Mouse (Mus musculus) WW6 (cell line): ENCODE measurements around the gene Ccr8.
"Not testable (repeated sequence)": the region's sequence is repeated elsewhere in the genome, so short reads cannot be mapped to it uniquely, and the experiment has no call there.

Experiments
- DNase-seq: peaks from one replicate; pipeline ENCODE4 v3.0.0-alpha.2; 2013; ENCODE audit warnings: low read depth, low spot score

The Ccr8 gene

DNA sequence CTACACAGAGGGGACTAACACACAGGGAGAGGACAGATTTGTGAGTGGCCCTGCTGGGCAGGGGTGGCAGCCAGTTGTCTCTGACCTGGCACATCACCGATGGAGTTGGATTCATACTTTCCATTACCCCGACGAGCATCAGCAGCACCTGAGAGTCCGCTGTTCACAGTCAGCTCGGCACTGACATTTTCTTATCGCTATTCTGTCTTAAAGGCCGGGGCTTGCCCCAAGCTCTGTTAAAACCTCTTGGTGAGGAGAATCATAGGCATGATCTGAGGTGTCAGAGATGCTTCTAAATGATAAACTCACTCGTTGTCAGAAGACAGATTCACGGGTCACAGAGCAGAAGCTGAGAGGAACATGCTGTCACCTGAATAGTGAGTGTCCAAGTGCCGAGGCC is 828 bp upstream of the Ccr8 start:
- no peak for DNase-seq

DNA sequence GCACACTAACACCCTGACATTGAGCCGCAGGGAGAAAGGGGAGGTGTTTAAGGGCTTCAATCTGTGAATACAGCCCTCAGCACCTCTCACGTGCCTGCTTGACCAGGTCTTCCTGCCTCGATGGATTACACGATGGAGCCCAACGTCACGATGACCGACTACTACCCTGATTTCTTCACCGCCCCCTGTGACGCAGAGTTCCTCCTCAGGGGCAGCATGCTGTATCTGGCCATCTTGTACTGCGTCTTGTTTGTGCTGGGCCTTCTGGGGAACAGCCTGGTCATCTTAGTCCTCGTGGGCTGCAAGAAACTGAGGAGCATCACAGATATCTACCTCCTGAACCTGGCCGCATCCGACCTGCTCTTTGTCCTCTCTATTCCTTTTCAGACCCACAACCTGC is 1.8 kb downstream of the Ccr8 start:
- no peak for DNase-seq

DNA sequence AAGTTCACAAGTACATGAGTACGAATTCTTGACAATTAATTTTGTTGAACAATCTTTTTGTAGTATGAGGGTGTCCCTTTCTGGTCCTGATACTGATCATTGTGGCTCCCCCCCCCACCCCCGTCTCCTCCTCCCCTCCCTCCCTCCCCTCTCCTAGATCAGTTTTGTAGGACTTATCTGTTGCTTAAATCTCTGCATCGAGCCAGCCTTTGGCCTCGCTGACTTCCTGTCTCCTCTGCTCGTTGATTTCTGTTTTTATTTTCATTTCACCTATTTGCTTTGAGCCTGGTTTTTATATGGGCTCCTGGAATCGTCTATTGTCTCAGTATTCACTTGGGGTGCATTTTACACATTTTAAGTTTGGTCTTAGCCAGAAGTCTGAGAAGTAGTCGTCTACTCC is 4.0 kb downstream of the Ccr8 start:
- DNase-seq, result no peak

DNA sequence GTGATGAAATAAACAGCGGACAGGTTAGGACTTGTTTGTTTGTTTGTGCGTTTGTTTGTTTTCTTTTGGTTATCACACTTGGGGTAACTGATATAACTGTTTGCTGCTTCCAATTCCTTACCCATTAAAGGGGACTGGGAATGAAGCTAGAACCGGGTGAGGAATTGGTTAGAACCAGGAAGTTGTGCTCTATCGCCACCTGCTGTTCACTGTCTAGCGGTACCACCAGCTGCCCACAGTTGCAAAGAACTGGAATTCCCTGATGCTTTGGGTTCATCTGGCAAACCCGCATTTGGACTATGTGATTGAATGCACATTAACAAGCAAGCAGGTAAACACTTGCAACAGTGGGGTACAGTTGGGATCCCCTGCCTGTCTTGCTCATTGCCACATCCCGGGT is 6.8 kb downstream of the Ccr8 start:
- peak; percentile 57 for DNase-seq

DNA sequence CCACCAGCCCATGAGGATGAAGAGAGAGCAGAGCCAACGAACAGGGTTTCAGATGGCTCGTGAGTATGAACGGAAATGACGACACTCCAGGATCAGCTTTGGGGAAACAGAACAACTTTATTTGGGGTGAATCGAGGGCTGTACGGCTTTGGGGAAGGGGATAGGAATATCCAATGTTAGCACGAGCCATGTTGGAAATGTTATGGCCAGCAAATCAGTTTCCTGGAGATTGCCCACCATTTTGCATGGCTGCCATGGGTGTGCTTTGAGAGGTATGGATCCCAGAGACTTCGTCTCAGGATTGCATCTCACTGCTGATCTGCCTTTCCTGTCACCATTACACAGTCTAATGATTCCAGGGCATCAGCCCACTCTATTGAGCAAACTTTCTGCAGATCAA is 7.4 kb downstream of the Ccr8 start:
- DNase-seq, result no peak

DNA sequence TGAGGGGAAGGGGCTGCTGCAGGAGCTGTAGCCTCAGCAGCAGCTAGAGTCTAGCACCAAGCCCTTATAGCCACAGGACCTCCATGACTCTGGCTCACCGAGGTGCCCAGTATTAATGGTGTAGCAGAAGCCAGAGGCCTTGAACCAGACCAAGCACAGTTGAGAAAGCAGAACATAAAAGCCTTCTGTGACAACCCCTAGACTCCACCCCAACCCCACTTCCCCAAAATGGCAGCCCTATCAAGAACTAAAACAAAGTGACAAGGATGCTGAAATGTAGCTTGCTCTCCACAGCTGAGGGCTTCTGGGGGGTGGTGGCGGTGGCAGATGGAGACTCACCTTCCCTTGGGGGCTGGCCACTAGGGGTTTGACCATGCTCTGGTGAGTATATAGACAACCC is 9.3 kb downstream of the Ccr8 start:
- DNase-seq, result no peak

DNA sequence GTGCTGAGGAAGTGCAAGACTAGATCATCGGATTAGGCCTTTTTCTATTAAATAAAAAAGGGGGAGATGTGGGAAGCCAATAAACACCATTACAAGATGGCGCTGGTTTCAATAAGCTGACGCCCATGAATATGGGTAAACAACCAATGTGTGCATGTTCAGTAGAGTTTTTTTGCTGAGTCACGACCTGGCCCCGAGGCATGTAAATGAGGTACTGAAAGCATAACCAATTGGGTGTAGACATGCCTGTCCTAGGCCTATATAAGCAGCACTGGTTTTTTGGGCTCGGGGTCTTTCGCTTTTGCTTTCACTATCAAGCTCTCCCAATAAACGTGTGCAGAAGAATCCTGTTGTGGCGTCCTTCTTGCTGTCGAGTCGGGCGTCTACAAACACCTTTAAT is 17.0 kb downstream of the Ccr8 start:
- not testable (repeated sequence) for DNase-seq

DNA sequence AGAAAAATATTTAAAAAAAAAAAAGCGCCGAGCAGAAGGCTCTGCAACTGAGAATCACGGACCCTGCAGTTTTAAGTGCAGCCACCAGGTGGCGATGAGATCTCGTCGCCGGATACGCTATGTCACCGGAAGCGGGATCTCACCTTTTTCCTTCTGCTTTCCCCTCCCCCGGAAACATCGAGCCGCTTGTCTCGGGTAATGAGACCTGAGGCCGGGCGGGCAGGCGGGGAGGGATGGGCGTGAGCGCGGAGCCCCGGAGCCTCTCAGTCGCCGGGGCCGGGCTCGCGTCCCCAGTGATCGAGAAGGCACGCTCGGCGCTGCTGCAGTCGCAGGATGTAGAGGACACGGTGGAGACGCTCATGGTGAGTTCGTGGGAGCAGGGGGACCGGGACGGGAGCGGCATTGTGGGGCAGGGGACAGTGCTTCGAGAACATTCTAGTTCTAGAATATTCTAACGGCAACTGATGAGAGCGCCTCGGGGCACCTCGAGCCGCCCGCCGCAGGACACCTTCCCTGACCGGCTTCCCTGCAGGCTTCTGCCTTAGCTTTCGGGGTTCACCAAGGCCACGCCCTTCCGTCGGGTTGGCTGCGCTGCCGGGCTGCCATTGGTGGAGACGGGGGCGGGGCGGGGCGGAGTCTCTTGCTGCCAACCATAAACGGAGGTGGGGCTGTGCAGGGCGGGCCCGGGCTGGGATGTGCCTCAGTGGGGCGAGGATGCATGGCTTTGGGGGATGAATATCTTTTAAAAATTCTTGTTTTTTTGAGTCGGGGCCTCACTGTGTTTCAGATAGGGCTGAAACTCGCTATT is 18.5 kb downstream of the Ccr8 start, which contains the start of gene Slc25a38:
Gene Slc25a38, plus strand, starts transcription at position 164 of the 808 bp plus-strand sequence.
- peak; percentile 84 for DNase-seq

DNA sequence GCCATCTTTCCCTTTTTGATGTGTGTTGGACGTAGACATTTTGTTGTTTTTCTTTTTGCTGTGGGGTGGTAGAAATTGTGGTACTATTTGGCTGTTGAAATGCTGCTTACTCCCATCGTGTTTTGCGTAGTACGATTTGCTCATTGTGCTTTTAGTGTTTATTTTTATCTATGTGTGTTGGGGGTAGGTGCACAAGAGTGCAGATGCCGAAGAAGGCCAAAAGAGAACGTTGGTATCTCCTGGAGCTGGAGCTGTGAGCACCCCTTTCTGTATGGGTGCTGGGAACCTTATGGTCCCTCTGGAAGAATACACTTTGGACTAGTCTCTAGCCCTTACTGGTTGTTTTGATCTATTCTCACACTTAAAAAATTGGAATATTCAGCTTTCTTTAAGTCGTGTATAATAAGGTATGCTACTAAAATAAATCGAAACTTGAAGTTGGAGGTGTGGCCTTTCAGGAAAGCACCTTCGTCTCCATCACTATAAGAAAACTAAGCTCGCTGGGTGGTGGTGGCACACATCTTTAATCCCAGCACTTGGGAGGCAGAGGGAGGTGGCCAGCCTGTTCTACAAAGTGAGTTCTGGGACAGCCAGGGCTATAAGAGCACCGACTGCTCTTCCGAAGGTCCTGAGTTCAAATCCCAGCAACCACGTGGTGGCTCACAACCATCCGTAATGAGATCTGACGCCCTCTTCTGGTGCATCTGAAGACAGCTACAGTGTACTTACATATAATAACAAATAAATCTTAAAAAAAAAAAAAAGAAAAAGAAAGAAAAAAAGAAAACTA is 19.4 kb downstream of the Ccr8 start:
- no peak for DNase-seq

DNA sequence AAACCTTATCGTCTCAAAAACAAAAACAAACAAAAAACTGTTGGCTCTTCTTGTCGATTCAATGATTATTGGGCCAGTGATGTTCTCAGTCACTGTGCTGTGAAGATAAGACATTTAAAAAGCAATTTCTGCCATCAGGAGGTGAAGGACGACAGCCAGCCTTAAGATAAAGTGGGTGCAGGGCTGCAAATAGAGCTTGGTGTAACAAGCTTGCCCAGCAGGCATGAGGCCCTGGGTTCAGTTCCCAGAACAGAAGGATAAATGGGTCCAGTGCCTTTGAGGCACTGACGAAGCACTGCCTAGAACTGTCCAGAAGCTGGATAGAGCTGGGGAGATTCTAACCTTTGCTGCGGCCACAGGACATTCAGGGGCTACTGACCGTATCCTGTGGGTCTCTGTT is 20.6 kb downstream of the Ccr8 start:
- DNase-seq, result no peak

DNA sequence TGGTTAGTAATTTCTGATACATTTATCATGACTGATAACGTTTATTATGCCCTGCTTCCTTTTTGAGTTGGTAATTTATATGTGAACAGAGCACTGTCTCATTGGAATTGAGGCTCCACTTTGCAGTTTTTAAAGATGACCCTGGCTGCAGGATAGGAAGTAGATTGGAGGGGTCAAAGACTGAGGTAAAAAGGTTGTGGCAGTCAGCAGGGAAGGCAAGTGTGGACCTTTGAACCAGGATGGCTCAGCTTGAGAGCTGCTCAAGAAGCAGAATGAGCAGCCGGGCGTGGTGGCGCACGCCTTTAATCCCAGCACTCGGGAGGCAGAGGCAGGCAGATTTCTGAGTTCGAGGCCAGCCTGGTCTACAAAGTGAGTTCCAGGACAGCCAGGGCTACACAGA is 21.5 kb downstream of the Ccr8 start:
- no peak for DNase-seq

DNA sequence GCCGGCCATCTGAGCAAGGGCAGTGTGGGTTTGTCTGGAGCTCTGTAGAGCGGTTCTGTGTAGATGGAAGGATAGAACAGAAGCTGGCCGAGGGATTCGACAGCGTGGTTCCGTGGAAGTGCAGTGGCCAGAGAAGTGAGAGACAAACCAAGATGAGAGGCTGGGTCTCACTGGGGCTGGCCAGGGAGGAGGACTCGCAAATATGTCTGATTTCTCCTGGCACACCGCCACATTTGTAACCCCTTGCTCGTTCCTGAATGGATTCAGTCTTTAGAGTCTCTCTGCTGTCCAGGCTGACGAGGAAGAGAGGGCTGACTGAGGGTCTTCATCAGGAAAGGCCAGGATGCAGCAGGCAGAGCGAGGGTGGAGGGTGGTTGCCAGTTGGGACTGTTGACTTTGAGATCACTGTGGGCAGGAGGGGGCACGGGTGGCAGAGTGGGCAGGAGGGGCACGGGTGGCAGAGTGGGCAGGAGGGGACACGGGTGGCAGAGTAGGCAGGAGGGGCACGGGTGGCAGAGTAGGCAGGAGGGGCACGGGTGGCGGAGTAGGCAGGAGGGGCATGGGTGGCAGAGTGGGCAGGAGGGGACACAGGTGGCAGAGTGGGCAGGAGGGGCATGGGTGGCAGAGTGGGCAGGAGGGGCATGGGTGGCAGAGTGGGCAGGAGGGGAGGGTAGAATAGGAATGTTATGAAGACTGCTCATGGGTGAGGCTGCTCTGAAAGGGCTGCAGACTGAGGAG is 22.3 kb downstream of the Ccr8 start:
- DNase-seq, result no peak

DNA sequence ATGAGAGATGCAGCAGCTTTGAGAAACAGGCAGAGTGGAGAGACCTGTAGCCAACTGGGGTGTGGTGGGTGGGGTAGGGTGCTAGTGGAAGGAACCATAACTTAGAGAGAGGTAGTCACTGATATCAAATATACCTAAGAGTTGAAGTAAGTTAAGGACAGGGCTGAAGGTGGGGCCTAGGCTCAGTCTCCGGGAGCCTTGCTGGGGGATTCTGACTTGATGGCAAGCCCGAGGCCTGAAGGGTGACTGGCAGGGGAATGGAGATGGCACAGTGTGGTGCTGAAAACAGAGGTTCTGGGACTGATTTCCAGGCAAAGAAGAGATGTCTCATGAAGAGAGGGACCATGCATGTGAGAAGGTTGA is 22.9 kb downstream of the Ccr8 start:
- DNase-seq, result no peak

DNA sequence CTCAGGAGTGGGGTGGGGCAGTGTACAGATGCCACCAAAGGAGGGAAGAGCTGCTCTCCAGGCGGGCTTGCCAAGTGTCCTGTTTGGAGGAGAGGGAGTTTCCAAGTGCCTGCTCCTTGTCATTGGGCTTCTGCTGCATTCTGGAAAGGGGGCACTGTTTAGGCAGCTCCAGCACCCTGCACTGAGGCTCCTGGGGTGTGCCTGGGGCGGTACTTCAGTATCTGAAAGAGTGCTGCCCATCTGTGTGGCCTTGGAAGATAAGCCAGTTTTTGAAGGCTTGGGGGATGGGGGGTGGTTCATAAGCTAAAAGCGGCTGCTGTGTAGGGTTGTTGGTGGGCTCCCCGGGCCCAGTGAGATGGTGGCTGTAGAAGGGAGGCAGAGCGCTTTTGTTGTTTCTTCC is 23.7 kb downstream of the Ccr8 start:
- DNase-seq, result no peak

DNA sequence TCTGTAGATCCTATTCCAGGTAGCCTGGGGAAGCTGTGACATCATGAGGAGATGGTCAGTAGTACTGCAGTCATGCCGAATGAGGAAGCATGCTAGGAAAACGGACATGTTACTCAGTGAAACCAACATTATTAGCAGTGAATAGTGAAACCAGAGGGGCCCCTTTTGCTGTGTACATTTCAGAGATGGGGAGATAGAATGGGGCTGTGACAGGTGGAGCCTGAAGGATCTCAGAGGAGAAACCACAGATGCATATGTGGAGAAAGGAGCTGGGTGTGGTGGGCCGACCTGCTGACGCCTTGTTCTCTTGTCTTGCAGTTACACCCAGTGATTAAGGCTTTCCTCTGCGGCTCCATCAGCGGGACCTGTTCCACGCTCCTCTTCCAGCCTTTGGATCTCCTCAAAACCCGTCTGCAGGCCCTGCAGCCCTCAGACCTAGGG is 24.3 kb downstream of the Ccr8 start:
- DNase-seq, result no peak

DNA sequence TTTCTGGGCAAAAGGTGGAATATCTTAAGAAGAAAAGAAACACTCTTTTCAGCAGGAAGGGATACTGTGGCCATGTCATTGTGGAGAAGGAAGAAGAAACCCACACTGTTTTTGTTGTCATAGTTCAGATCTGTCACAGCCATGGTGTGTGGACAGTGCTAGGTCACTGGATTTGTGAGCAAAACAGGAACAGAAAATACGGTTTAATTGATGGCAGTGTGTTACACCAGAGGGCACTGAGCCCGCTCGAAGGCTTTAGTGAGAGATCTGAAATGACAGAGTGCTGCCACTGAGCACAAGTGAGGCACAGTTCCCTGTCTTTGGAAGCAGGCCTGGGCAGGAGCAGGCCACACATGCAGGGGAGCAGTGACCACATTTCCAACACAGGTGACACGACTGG is 26.3 kb downstream of the Ccr8 start:
- DNase-seq, result no peak

DNA sequence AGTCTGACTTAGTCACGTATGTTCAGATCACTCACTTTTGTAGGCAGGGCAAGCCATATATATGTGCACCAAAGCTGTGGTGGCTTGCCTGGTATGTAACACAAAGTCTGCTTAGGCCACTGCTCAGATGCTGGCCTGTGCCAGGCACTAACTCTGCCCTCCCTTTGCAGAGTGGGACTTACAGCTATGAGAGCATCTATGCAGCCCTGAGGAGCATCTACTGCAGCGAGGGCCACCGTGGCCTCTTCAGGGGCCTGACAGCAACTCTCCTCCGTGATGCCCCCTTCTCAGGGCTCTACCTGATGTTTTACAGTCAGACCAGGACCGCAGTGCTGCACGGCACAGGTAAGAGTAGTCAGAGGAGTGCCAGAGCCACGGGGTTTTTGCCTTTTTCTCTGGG is 28.6 kb downstream of the Ccr8 start:
- DNase-seq, result no peak

DNA sequence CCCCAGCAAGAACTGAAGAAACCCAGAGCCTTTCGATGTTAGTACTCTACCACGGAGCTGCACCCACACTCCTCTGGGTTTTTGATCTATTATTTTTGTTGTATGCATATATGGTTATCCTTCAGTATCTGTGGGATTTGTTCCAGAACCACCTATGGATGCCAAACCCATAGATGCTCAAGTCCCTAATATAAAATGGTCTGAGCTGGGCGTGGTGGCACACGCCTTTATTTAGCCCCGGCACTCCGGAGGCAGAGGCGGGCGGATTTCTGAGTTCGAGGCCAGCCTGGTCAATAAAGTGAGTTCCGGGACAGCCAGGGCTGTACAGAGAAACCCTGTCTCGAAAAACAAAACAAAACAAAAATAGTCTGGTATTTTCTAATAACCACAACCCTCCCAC is 35.0 kb downstream of the Ccr8 start:
- DNase-seq, result no peak

DNA sequence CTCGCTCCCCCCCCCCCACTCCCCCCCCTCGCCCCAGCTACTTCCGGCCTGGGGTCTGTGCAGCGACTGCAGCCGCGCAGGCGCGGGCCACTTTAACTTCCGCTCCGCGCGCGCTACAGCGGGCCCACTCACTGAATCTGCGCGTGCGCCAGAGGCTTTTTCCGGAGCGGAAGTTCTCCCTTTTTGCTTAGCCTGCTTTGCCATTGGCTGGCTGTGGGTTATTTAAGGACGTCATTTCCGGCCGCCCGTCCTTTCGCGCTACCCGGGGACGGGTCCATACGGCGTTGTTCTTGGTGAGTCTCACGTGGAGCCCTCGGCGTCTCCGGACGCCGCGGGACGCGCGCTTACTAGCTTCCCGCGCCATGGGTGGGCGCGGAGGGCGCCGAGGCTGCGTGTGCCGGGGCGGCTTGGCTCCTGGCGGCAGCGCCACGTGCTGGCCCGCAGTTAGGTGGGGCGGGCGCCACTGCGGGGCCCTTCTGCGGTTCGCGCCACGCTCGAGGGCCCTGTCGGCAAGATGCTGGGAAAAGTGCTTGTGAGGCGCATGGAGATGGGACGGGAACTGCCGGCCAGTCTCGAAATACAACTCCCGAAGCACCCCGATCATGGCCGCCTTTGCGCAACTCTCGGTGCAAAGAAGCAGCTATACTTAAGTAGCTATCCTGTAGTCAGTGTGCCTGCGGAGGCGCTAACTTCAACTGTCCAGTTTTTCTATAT is 35.8 kb downstream of the Ccr8 start, which contains the start of gene Rpsa:
Gene Rpsa, plus strand, starts transcription at position 152 of the 714 bp plus-strand sequence.
- peak; percentile 87 for DNase-seq

DNA sequence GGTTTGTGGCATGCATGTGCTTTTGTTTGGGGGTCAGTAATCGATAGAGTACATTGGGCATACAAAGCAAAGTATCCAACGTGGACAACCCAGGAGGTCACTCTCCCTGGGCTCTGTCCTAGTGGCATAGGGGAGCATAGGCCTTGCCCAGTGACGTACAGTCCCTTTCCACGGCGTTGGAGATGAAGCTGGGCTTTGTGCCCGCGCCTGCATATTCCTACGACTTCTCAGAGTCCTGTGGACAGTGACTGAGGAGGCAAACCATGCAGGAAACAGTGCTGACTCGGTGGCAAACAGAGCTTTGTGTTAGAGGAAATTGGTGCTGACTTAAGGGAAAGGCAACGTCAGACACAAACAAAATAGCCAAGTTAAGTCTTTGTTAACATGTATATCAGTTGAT is 37.4 kb downstream of the Ccr8 start:
- no peak for DNase-seq

DNA sequence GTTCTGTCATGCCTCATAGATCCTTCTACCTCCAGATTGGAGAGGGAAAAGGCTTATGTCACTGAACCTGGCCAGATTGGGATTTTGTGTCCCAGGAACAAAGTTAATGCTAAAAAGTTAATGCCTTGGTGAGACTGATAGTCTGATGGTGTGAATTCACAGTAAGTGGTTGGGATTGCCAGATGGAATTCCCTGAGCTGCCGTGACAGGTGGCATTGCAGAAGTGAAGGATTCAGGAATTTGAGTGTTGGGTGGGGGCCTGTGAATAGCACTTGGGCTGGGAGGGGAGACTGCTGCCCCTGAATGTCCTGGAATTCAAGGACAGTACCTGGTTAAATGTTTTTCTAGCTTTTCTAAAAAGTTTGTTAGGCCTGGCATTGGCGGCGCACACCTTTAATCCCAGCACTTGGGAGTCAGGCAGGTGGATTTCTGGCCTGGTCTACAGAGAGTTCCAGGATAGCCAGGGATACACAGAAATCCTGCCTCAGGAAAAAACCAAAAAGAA is 39.9 kb downstream of the Ccr8 start:
- DNase-seq, result no peak
